Mouse (Mus musculus) testis, adult 2 months (tissue): ENCODE data around the gene Akap9.

Source experiments
- CTCF ChIP-seq: fragments of 200-500 bp; IDR thresholded peaks from 2 replicates; pipeline ENCODE4 v1.5.1; 2012; ENCODE audit warnings: low read depth, mild to moderate bottlenecking, inconsistent platforms, low read length, moderate library complexity; ENCODE audit not compliant: control insufficient read depth, insufficient read depth, insufficient replicate concordance
- POLR2A ChIP-seq: fragments of 200-500 bp; IDR thresholded peaks from 2 replicates; pipeline ENCODE4 v1.6.1; 2012; ENCODE audit warnings: low read depth, mild to moderate bottlenecking, inconsistent platforms, low read length, moderate library complexity; ENCODE audit not compliant: control insufficient read depth

DNA sequence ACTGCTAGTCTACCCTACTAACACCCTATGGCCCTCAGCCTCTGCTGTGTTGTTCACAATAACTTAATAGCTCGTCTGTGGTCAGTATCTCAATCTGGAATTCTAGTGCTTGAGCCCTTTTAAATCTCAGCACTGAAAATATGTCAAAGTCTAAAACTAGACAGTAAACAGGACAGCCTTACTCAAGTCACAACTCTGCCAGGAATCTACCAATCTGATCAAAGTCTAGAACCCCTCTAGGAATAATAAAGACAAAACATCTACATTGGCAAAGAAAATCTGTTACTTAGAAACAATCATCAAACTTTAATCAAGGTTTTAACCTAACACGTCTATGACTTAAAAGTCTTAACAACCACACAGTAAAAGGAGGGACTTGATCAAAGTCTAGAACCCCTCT lies 153.0 kb downstream of the Akap9 start:
- TF ChIP-seq CTCF (no peak), POLR2A (no peak)
